Mouse (Mus musculus): ENCODE measurements around the gene Bclaf1.
A peak's percentile ranks its signal among the peaks of the same experiment; 100 is the strongest.

Bclaf1 gene

GRCm38 (mm10) chr10:20311918-20312735 lies at the start of gene Bclaf1:
Gene Bclaf1, plus strand, starts transcription at chr10:20312469.
- peak; percentile 98 for DNase-seq (ENCODE audit: low read depth, low spot score)

GRCm38 (mm10) chr10:20262896-20263295 lies 49.4 kb upstream of the Bclaf1 start:
- DNase-seq (ENCODE audit: low read depth, low spot score): no peak

GRCm38 (mm10) chr10:20264479-20264878 lies 47.8 kb upstream of the Bclaf1 start:
- DNase-seq (ENCODE audit: low read depth, low spot score): no peak

GRCm38 (mm10) chr10:20267032-20267431 lies 45.2 kb upstream of the Bclaf1 start:
- no peak for DNase-seq (ENCODE audit: low read depth, low spot score)

GRCm38 (mm10) chr10:20268945-20269344 lies 43.3 kb upstream of the Bclaf1 start:
- no peak for DNase-seq (ENCODE audit: low read depth, low spot score)

GRCm38 (mm10) chr10:20272380-20272779 lies 39.9 kb upstream of the Bclaf1 start:
- DNase-seq (ENCODE audit: low read depth, low spot score): no peak

- no peak for DNase-seq (ENCODE audit: low read depth, low spot score)
These were observed 39.0 kb upstream of the Bclaf1 start for GRCm38 (mm10) chr10:20273278-20273677.

- no peak for DNase-seq (ENCODE audit: low read depth, low spot score)
These were observed 38.2 kb upstream of the Bclaf1 start for GRCm38 (mm10) chr10:20274022-20274421.

GRCm38 (mm10) chr10:20281456-20281855 lies 30.8 kb upstream of the Bclaf1 start:
- DNase-seq (ENCODE audit: low read depth, low spot score): no peak

- no peak for DNase-seq (ENCODE audit: low read depth, low spot score)
These were observed 26.8 kb upstream of the Bclaf1 start for GRCm38 (mm10) chr10:20285289-20285975.

GRCm38 (mm10) chr10:20285994-20286836 lies 26.1 kb upstream of the Bclaf1 start:
- no peak for DNase-seq (ENCODE audit: low read depth, low spot score)

GRCm38 (mm10) chr10:20287369-20287768 lies 24.9 kb upstream of the Bclaf1 start:
- no peak for DNase-seq (ENCODE audit: low read depth, low spot score)

- DNase-seq (ENCODE audit: low read depth, low spot score): peak; percentile 65
These were observed 21.8 kb upstream of the Bclaf1 start for GRCm38 (mm10) chr10:20290467-20290883.

- no peak for DNase-seq (ENCODE audit: low read depth, low spot score)
These were observed 16.3 kb upstream of the Bclaf1 start for GRCm38 (mm10) chr10:20295961-20296360.

- no peak for DNase-seq (ENCODE audit: low read depth, low spot score)
These were observed 13.9 kb upstream of the Bclaf1 start for GRCm38 (mm10) chr10:20298152-20298920.

GRCm38 (mm10) chr10:20299114-20299513 lies 13.2 kb upstream of the Bclaf1 start:
- no peak for DNase-seq (ENCODE audit: low read depth, low spot score)

- DNase-seq (ENCODE audit: low read depth, low spot score): no peak
These were observed 1.1 kb upstream of the Bclaf1 start for GRCm38 (mm10) chr10:20310969-20311769.

- peak; percentile 37 for DNase-seq (ENCODE audit: low read depth, low spot score)
These were observed 550 bp downstream of the Bclaf1 start for GRCm38 (mm10) chr10:20312736-20313301.

GRCm38 (mm10) chr10:20313447-20313846 lies 1.2 kb downstream of the Bclaf1 start:
- DNase-seq (ENCODE audit: low read depth, low spot score): no peak

GRCm38 (mm10) chr10:20313941-20314340 lies 1.7 kb downstream of the Bclaf1 start:
- DNase-seq (ENCODE audit: low read depth, low spot score): no peak
